ENCODE assay signal across 8 mouse cellular contexts in the genomic region with DNA sequence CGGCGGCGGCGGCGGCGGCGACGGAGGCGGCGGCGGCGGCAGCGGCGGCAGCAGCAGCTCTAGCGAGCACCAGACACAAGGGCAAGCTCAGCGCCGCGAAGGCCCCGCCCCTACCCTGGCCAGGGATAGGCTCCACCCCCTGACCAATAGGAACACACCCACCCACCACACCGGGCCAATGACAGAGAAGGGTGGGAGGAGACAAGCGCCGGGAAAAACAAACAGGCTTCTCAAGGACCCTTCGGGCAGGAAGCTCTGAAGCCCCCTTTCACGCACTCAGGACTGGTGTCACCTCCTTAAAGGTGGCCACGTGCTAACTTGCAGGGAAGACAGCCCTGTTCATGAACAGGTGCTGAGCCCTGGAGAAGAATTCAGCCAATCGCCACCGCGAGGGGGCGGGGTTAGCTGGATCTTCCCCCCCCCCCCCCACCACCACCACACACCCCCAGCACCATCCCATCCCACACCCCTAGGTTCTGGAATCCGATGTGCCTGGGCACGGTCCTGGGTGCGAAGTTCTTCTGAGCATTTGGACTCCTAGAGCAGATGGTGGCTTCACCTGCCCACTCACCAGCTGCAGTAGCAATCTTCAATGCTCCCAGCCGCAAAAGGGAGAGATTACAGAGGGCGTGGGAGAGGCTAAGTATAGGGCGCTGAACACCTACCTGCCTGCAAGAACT. TPM values are rescaled to one million over a fixed set of nuclear protein-coding genes. Genes with fewer than 3 reads are reported as not detected.
DNase-seq lines count a peak whose midpoint lies in the region; ATAC-seq and TF ChIP-seq lines count a peak whose summit lies in the region.

A gene (minus strand): TSS at position 83 of the 680 bp plus-strand sequence.

- H3K4me2 ChIP-seq in embryonic facial prominence, embryonic 15.5 days (replicated peaks) = peak within 1 kb of the TSS; percentile 97
- H3K4me2 ChIP-seq in limb, embryonic 11.5 days (ENCODE audit: low read depth, severe bottlenecking) = peak within 1 kb of the TSS; percentile 83
- peak within 1 kb of the TSS; percentile 69 for H3K4me2 ChIP-seq in midbrain, embryonic 13.5 days (replicated peaks)

- peaks cover 12% of the 10 kb centered on the region; the same call in 1 of the 2 replicates for H3K27me3 ChIP-seq in embryonic facial prominence, embryonic 15.5 days
- H3K27me3 ChIP-seq in heart, adult 2 months (ENCODE audit: control insufficient read depth, insufficient read depth, low read length) = peaks cover 6% of the 10 kb centered on the region
- no peaks in the 10 kb centered on the region; the same call in 1 of the 2 replicates for H3K27me3 ChIP-seq in limb, embryonic 11.5 days (ENCODE audit: control insufficient read depth, insufficient read depth, low read length)
- H3K27me3 ChIP-seq in midbrain, embryonic 13.5 days = no peaks in the 10 kb centered on the region
- peaks cover 22% of the 10 kb centered on the region for H3K27me3 ChIP-seq in spleen, adult 2 months (ENCODE audit: control insufficient read depth, insufficient read depth, low read length)

- no peaks in the 10 kb centered on the region for H3K9me3 ChIP-seq in embryonic facial prominence, embryonic 15.5 days (replicated peaks)
- no peaks in the 10 kb centered on the region for H3K9me3 ChIP-seq in limb, embryonic 11.5 days (ENCODE audit: control insufficient read depth, low read length)
- H3K9me3 ChIP-seq in midbrain, embryonic 13.5 days = no peaks in the 10 kb centered on the region

- no peak for TF ChIP-seq POLR2A in heart, adult 2 months (IDR thresholded peaks at IDR 0.05; ENCODE audit: insufficient read depth, low read depth, low read length)
- TF ChIP-seq POLR2A in spleen, adult 2 months (IDR thresholded peaks at IDR 0.05; ENCODE audit: low read depth, low read length) = no peak

- 2% methylated on average over 17 of the region's 35 CpGs for WGBS in embryonic facial prominence, embryonic 15.5 days
- WGBS in heart, adult 2 months = 3% methylated on average over 23 of the region's 35 CpGs
- 1% methylated on average over 22 of the region's 35 CpGs for WGBS in limb, embryonic 11.5 days
- WGBS in midbrain, embryonic 13.5 days = 2% methylated on average over 16 of the region's 35 CpGs
- 5% methylated on average over 32 of the region's 35 CpGs for WGBS in spleen, adult 2 months

- H3K79me2 ChIP-seq in heart, adult 2 months (replicated peaks; ENCODE audit: control insufficient read depth, insufficient read depth, low read length) = no peaks in the 10 kb centered on the region

- H3K4me1 ChIP-seq in embryonic facial prominence, embryonic 15.5 days = peaks cover 14% of the 10 kb centered on the region; the same call in 1 of the 2 replicates
- H3K4me1 ChIP-seq in heart, adult 2 months (ENCODE audit: control insufficient read depth, insufficient read depth, low read length) = no peaks in the 10 kb centered on the region
- H3K4me1 ChIP-seq in limb, embryonic 11.5 days (ENCODE audit: control insufficient read depth, insufficient read depth, low read length) = no peaks in the 10 kb centered on the region
- H3K4me1 ChIP-seq in midbrain, embryonic 13.5 days (replicated peaks) = peaks cover 12% of the 10 kb centered on the region; the same call in 1 of the 2 replicates
- peaks cover 2% of the 10 kb centered on the region; the same call in 1 of the 2 replicates for H3K4me1 ChIP-seq in spleen, adult 2 months (ENCODE audit: control insufficient read depth, insufficient read depth, insufficient read length)

- peak; percentile 94 for DNase-seq in layer of hippocampus, adult 11-12 months (ENCODE audit: low spot score)
- no peak for DNase-seq in layer of hippocampus, adult 9-10 months (ENCODE audit: low spot score)
- DNase-seq in heart, adult 2 months = peak; percentile 69 to 83
- DNase-seq in kidney, adult 18-20 months = peak; percentile 87
- peak; percentile 94 for DNase-seq in limb, embryonic 11.5 days (ENCODE audit: low spot score)
- peak in 1 of 2 experiments; percentile 25 for DNase-seq in spleen, adult 2 months (ENCODE audit: low read depth in 1 of 2, low spot score in 2 of 2)

- H3K9ac ChIP-seq in embryonic facial prominence, embryonic 15.5 days = peak within 1 kb of the TSS; percentile 39; the same call in 1 of the 2 replicates
- H3K9ac ChIP-seq in heart, adult 2 months (ENCODE audit: low read depth, low read length) = no peak within 1 kb of the TSS
- H3K9ac ChIP-seq in limb, embryonic 11.5 days (ENCODE audit: low read length) = peak within 1 kb of the TSS; percentile 61
- peak within 1 kb of the TSS; percentile 87 for H3K9ac ChIP-seq in midbrain, embryonic 13.5 days (replicated peaks)

- no peak within 1 kb of the TSS for H3K27ac ChIP-seq in embryonic facial prominence, embryonic 15.5 days (replicated peaks)
- no peak within 1 kb of the TSS for H3K27ac ChIP-seq in heart, adult 2 months
- no peak within 1 kb of the TSS for H3K27ac ChIP-seq in limb, embryonic 11.5 days (replicated peaks; ENCODE audit: low read depth, low read length)
- peak within 1 kb of the TSS; percentile 94 for H3K27ac ChIP-seq in midbrain, embryonic 13.5 days
- no peak within 1 kb of the TSS for H3K27ac ChIP-seq in spleen, adult 2 months (ENCODE audit: insufficient read depth, low read length)

- peak within 1 kb of the TSS; percentile 71 for H3K4me3 ChIP-seq in embryonic facial prominence, embryonic 15.5 days (replicated peaks)
- peak within 1 kb of the TSS; percentile 39 for H3K4me3 ChIP-seq in heart, adult 2 months
- peak within 1 kb of the TSS; percentile 64 for H3K4me3 ChIP-seq in limb, embryonic 11.5 days (ENCODE audit: low read depth, low read length)
- peak within 1 kb of the TSS; percentile 84 for H3K4me3 ChIP-seq in midbrain, embryonic 13.5 days (replicated peaks)
- H3K4me3 ChIP-seq in spleen, adult 2 months (ENCODE audit: extremely low read depth, insufficient read depth, insufficient read length) = peak within 1 kb of the TSS; percentile 36

- no peaks in the 10 kb centered on the region for H3K36me3 ChIP-seq in embryonic facial prominence, embryonic 15.5 days
- H3K36me3 ChIP-seq in heart, adult 2 months (ENCODE audit: control insufficient read depth, insufficient read depth, low read length) = no peaks in the 10 kb centered on the region
- H3K36me3 ChIP-seq in limb, embryonic 11.5 days (ENCODE audit: control insufficient read depth, insufficient read depth, low read length) = no peaks in the 10 kb centered on the region
- H3K36me3 ChIP-seq in midbrain, embryonic 13.5 days = no peaks in the 10 kb centered on the region
- no peaks in the 10 kb centered on the region for H3K36me3 ChIP-seq in spleen, adult 2 months (ENCODE audit: control insufficient read depth, insufficient read depth, low read length)

- TF ChIP-seq CTCF in heart, adult 2 months (IDR thresholded peaks at IDR 0.05) = no peak
- no peak for TF ChIP-seq CTCF in spleen, adult 2 months (IDR thresholded peaks at IDR 0.05; ENCODE audit: extremely low read depth, insufficient read depth, insufficient read length, insufficient replicate concordance)

- peak; percentile 100 for ATAC-seq in embryonic facial prominence, embryonic 15.5 days (ENCODE audit: insufficient number of reproducible peaks, low FRiP score, low TSS enrichment, low read depth)
- peak; percentile 99 for ATAC-seq in limb, embryonic 11.5 days (ENCODE audit: insufficient number of reproducible peaks, low FRiP score, low TSS enrichment, low read depth)
- peak; percentile 98 for ATAC-seq in midbrain, embryonic 13.5 days

- TF ChIP-seq EP300 in heart, adult 2 months (IDR thresholded peaks at IDR 0.05; ENCODE audit: insufficient read depth, low read depth, low read length) = no peak

- intact Hi-C loops in heart, adult 2 months (cut with DNase I) = no loop called here

RNA-seq across cellular contexts. Expression of the gene that starts here (rescaled TPM):
- 3.6 and 4.2 TPM in 2 replicates for polyA plus RNA-seq in embryonic facial prominence, embryonic 15.5 days (2015; fragmentation: Nextera tagmentation; extraction: Ambion mirVana)
- under 1 TPM; 0.77 to 0.89 TPM for total RNA-seq in heart, adult 2 months (2021)
- polyA plus RNA-seq in heart, adult 2 months (2012; rRNA removed) = 0.35 and 0.94 TPM in 2 replicates
- 2.8 and 3.8 TPM in 2 replicates for polyA plus RNA-seq in limb, embryonic 11.5 days (2014; fragmentation: Nextera tagmentation; extraction: Ambion mirVana)
- polyA plus RNA-seq in midbrain, embryonic 13.5 days (2015; fragmentation: Nextera tagmentation; extraction: Ambion mirVana) = 21.8 and 29.1 TPM in 2 replicates
- 0.27 and 0.49 TPM in 2 replicates for polyA plus RNA-seq in spleen, adult 2 months (2012; rRNA removed)

Comparison
In these comparisons a context has a peak if more than half of its experiments do, and no peak if none do; other contexts are left out.
1. Peak in DNase-seq and H3K4me3 ChIP-seq in heart, adult 2 months; RNA of the gene not detected or under 1 TPM.